Mouse (Mus musculus) Patski (cell line): Measurements from ENCODE around the gene Atp6v1f. TPM values are rescaled to one million over a fixed set of nuclear protein-coding genes. Genes with fewer than 3 reads are reported as not detected.

ENCODE experiments used
- ATAC-seq: fragments of 100-300 bp; one replicate; pipeline ENCODE4 v1.8.0; 2021
- CTCF ChIA-PET: fragments of 350-600 bp; sonication (Branson Sonifier 250); formaldehyde crosslinking; loops from one replicate; lab custom pipeline; 2022; ENCODE audit warnings: inconsistent platforms; lab: Charles Lee
- POLR2A ChIA-PET: fragments of 350-600 bp; sonication (Branson Sonifier 250); formaldehyde crosslinking; loops from one replicate; lab custom pipeline; 2022; ENCODE audit warnings: antibody characterized with exemption, inconsistent platforms; lab: Charles Lee
- DNase-seq: peaks from one replicate; pipeline ENCODE4 v3.0.0-alpha.2; 2011; ENCODE audit warnings: low read depth, low spot score
- H3K27me3 ChIP-seq: fragments of 371-371 bp; one replicate; pipeline ENCODE4 v1.5.1; 2021
- CTCF ChIP-seq: fragments of 100-300 bp; IDR thresholded peaks from one replicate; pipeline ENCODE4 v1.5.1; 2021
- in situ Hi-C: fragments of 300-500 bp; cut with MboI; formaldehyde crosslinking; loops from 3 replicates; pipeline ENCODE4 v1.11.1; 2018; ENCODE audit warnings: low pct_unique_long_range_greater_than_20kb, mixed read lengths
- polyA plus RNA-seq: library from polyadenylated mRNA; unstranded; gene quantifications from one replicate; pipeline ENCODE4 v1.2.3, GENCODE M21; 2021

Atp6v1f gene
- polyA plus RNA-seq, result 300 TPM

DNA sequence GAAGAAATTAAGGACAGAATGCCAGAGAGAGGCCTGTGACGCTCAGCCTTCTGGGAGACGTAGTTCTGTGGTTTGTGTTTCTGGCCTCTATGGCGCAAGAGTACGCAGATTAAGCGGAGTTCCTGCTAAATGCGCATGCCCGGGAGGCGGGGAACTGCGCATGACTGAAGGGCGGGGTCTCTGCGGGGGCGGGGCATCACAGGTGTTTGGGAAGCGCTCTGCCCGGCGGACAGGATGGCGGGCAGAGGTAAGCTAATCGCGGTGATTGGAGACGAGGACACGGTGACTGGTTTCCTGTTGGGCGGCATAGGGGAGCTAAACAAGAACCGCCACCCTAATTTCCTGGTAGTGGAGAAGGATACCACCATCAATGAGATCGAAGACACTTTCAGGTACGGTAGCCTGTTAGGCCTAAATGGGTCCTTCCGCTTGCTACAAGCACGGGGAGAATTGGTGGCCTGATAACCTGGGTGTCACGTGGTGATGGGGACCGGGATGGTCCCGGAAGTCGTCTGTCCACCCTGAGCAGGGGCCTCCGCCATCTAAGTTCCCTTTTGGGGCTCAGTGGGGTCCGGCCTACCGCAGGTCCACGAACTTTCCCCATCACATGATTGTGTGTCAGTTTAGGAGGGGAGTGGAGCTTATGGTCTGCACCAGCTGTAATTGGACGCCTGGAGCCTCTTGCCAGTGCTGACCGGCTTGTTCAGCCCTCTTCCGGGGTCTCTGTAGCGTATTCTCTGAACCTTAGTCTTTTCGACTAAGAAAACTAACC, at the start of gene Atp6v1f:
Atp6v1f (plus strand) TSS at position 136 of the 772 bp plus-strand sequence.
- ChIA-PET POLR2A (interaction anchor here (0.5 to 1.1 kb wide), 3 partner anchors 18 to 345 kb away, joined by 3 to 5 read pairs (median 4); no protein-coding TSS in a partner anchor), CTCF (no interaction called here)
- no peaks in the 10 kb centered on the region for H3K27me3 ChIP-seq
- in situ Hi-C loops, result no loop called here
- no peak for TF ChIP-seq CTCF
- ATAC-seq (peak; percentile 60), DNase-seq (peak; percentile 77)

DNA sequence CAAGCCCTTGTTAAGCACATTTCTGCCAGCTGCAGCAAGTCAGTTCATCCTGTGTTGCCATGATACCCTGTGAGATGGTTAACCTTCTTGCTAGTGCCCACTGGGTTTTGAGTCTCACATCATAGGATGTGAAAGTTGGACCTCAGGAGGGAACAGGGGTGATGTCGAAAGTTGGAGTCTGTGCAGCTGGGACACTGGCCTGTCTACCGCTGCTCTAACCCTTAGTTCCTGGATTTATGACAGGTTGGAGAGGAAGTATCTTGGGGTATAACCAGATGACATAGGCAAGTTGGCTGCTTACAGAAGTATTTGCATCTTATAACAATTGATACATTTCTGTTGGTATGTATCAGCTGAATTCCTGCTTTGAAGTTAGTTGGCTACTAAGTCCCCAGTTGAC, 46.9 kb upstream of the Atp6v1f start:
- ATAC-seq (no peak), DNase-seq (no peak)
- no peak for TF ChIP-seq CTCF
- POLR2A ChIA-PET, result interaction anchor here (2.3 kb wide), 1 partner anchor 9 kb away, joined by 5 read pairs; no protein-coding TSS in a partner anchor
- H3K27me3 ChIP-seq, result no peaks in the 10 kb centered on the region
- in situ Hi-C loops, result no loop called here
- CTCF ChIA-PET, result no interaction called here

DNA sequence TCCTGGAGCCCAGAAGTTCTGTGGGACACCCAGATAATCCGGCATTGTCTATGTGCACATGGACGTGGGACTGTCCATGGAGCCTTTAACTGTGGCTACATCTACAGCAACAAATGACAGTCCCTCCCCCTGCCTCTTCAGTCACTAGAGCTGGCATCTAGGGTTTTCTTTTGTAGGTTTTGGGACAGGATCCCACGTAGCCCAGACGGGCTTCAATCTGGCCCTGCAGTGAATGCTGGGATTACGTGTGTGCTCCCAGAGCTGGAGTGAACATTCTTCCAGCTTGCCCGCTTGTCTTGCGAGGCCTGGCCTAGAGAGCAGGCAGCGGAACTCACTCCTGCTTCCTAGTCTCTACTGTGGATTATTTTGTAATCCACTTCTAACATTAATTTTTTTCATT, 42.4 kb upstream of the Atp6v1f start:
- no peaks in the 10 kb centered on the region for H3K27me3 ChIP-seq
- in situ Hi-C loops, result no loop called here
- CTCF ChIA-PET, result interaction anchor here (1.0 to 1.4 kb wide), 2 partner anchors 10 to 12 kb away, joined by 3 to 5 read pairs; no protein-coding TSS in a partner anchor
- no peak for DNase-seq
- TF ChIP-seq CTCF, result no peak
- no peak for ATAC-seq
- POLR2A ChIA-PET, result interaction anchor here (0.8 kb wide), 1 partner anchor 850 kb away, joined by 3 read pairs; no protein-coding TSS in a partner anchor

DNA sequence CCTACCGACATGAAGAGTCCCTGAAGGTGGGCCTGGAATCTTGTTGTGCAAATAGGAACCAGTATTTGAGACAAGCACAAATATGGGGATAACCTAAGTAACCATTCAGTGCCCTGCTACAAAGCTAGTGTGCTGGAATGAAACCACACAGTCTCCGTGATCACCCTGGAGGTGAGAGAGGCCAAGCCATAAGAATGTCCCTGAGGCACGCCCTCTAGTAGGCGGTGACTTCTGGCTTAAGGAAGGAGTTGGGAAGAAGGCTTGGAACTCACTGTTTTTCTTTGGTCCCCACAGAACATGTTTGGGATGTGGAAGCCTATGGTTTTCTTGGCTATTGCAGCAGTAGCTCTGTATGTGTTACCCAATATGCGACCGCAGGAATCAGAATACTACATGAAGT, 41.2 kb upstream of the Atp6v1f start:
- DNase-seq, result no peak
- ChIA-PET CTCF (interaction anchor here (1.4 kb wide), 1 partner anchor 11 kb away, joined by 5 read pairs; no protein-coding TSS in a partner anchor), POLR2A (no interaction called here)
- no peak for TF ChIP-seq CTCF
- H3K27me3 ChIP-seq, result no peaks in the 10 kb centered on the region
- no peak for ATAC-seq
- in situ Hi-C loops, result no loop called here

DNA sequence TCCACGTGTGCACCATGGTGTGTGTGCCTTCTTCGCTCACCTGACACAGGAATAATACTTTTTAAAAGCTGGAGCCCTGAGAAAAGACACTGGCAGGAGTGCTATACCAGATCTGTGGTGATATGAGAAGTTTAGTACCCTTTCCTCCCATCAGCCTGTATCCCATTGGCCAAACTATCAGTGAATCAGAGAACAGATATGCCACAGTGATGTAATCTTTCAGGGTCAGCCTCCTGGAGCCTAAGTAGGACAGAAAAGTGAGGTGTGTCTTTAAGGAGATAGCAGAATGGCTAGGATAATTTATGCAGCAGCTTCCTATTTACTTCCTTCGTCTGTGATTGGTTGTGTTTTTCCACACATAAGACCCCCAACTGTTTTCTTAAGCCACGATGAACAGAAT, 39.3 kb upstream of the Atp6v1f start:
- TF ChIP-seq CTCF, result no peak
- DNase-seq, result no peak
- H3K27me3 ChIP-seq, result no peaks in the 10 kb centered on the region
- in situ Hi-C loops, result no loop called here
- ChIA-PET CTCF (interaction anchor here (2.4 kb wide), 1 partner anchor 33 kb away, joined by 7 read pairs; the partner anchor contains the start of gene Ccdc136), POLR2A (no interaction called here)
- no peak for ATAC-seq

DNA sequence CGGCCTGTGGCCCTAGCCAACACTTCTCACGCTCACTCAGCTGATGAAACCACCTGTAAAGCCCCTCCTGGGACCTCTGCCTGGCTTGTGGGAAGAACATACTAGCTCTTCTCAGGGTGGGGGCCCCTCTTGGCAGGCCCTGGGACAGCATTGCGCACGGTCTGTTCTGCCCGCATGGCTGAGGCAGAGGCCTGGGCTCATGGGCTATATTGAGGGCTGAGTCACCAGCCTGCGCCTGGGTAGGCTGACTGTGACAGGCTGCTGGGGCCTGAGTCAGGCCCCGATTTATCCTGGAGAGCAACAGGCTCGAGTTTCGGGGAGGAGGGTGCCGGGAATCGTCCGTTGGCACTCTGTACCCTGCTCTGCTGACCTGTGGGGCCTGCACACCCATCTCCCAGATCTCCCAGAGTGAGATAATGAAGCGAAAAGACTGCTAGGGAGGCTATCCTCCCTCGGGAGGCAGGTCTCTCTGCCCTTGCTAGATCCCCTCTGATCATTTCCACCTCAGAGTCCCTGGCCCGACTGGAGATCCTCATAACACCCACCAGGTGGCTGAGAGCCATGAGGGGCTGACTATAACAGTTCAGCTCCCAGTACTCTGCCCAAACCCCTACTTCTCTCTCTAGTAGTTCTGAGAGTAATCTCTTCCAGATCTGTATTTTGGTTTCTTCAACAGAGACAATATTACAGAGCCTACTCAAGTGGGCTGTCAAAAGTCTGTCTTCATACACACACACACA, 36.7 kb upstream of the Atp6v1f start:
- ChIA-PET POLR2A (interaction anchor here (1.3 kb wide), 1 partner anchor 8 kb away, joined by 3 read pairs; no protein-coding TSS in a partner anchor), CTCF (interaction anchor here (1.1 to 1.2 kb wide), 3 partner anchors 11 to 20 kb away, joined by 3 to 4 read pairs (median 3); no protein-coding TSS in a partner anchor)
- ATAC-seq (no peak), DNase-seq (no peak)
- H3K27me3 ChIP-seq, result no peaks in the 10 kb centered on the region
- in situ Hi-C loops, result no loop called here
- TF ChIP-seq CTCF, result no peak

DNA sequence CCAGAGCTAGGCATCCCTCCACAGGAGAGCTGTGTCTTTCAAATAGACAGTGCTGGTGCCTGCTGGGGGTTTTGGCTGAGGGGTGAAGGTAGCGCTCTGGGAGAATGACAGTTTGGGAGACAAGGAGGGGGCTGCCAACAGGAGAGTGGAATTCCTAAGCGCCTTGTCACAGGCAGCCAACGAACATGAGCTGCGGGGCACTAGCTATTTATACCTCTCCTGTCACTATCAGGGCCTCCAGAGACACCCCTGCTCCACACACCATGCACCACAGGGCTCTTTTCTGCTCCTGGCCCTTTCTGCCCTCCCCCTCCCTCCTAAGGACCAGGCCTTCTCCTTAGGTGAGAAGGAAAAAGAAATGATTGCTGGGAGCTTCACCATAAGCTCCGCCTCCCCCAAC, 36.0 kb upstream of the Atp6v1f start:
- H3K27me3 ChIP-seq, result no peaks in the 10 kb centered on the region
- DNase-seq (no peak), ATAC-seq (no peak)
- CTCF ChIA-PET, result interaction anchor here (1.2 kb wide), 1 partner anchor 17 kb away, joined by 3 read pairs; no protein-coding TSS in a partner anchor
- in situ Hi-C loops, result no loop called here
- POLR2A ChIA-PET, result interaction anchor here (1.3 kb wide), 1 partner anchor 9 kb away, joined by 3 read pairs; no protein-coding TSS in a partner anchor
- TF ChIP-seq CTCF, result no peak

DNA sequence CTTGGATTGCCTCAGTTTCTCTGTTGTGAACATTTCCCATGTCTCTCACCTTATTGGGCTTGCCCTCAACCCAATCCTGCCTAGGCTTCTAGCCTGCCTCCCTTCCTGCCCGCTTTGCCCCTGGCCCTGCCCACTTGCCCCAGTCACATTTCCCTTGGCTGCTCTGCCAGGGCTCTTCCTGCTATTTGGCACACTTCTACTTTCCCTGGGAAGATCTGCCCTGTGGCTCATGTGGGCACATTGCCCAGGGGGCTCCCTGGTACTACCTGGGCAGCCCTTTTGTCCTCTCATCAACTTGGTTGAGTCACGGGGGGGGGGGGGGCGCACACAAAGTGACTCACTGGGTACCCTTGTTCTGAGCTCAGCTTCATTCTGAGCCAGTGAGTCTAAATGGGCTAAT, 35.4 kb upstream of the Atp6v1f start:
- H3K27me3 ChIP-seq, result no peaks in the 10 kb centered on the region
- in situ Hi-C loops, result no loop called here
- no peak for TF ChIP-seq CTCF
- DNase-seq (no peak), ATAC-seq (no peak)
- POLR2A ChIA-PET, result interaction anchor here (0.6 to 1.6 kb wide), 3 partner anchors 9 to 188 kb away, joined by 3 to 6 read pairs (median 3); no protein-coding TSS in a partner anchor
- CTCF ChIA-PET, result interaction anchor here (1.2 kb wide), 1 partner anchor 18 kb away, joined by 3 read pairs; no protein-coding TSS in a partner anchor

DNA sequence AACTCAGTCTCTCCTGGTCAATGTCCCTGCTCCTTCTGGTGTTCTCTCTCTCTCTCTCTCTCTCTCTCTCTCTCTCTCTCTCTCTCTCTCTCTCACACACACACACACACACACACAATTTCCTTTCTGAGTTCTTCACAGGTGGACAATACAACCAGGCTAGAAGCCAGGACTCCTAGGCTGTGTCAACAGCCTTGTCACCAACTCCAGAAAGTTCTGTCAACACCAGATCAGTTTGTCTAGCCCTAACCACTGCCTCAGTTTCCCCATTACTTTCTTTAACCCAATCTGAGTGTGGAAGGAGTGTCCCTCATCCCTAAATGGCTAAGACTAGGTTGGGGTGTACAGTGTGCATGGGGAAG, 34.9 kb upstream of the Atp6v1f start:
- ChIA-PET POLR2A (interaction anchor here (0.6 to 1.6 kb wide), 2 partner anchors 10 to 188 kb away, joined by 3 to 6 read pairs; no protein-coding TSS in a partner anchor), CTCF (no interaction called here)
- H3K27me3 ChIP-seq, result no peaks in the 10 kb centered on the region
- in situ Hi-C loops, result no loop called here
- DNase-seq, result no peak
- no peak for TF ChIP-seq CTCF
- no peak for ATAC-seq
